Mouse (Mus musculus): ENCODE results near the gene Zdhhc4.

The Zdhhc4 gene

GRCm38 (mm10) chr5:143333872-143334271 is 4.8 kb upstream of the Zdhhc4 start:
- peak; percentile 79 for DNase-seq (ENCODE audit: low read depth, low spot score)

- no peak for DNase-seq (ENCODE audit: low read depth, low spot score)
These were observed 11.8 kb downstream of the Zdhhc4 start for GRCm38 (mm10) chr5:143317288-143317610.

GRCm38 (mm10) chr5:143316605-143317287 is 12.3 kb downstream of the Zdhhc4 start:
- DNase-seq (ENCODE audit: low read depth, low spot score) = no peak

GRCm38 (mm10) chr5:143315514-143315888 is 13.6 kb downstream of the Zdhhc4 start:
- DNase-seq (ENCODE audit: low read depth, low spot score) = no peak

GRCm38 (mm10) chr5:143314730-143315513 is 14.1 kb downstream of the Zdhhc4 start, which contains the start of gene E130309D02Rik:
Gene E130309D02Rik (minus strand): TSS chr5:143315360.
- peak; percentile 91 for DNase-seq (ENCODE audit: low read depth, low spot score)

GRCm38 (mm10) chr5:143314183-143314729 is 14.8 kb downstream of the Zdhhc4 start:
- no peak for DNase-seq (ENCODE audit: low read depth, low spot score)

- DNase-seq (ENCODE audit: low read depth, low spot score) = peak; percentile 84
These were observed 17.2 kb downstream of the Zdhhc4 start for GRCm38 (mm10) chr5:143311886-143312285.

- DNase-seq (ENCODE audit: low read depth, low spot score) = no peak
These were observed 19.1 kb downstream of the Zdhhc4 start for GRCm38 (mm10) chr5:143309916-143310315.

- DNase-seq (ENCODE audit: low read depth, low spot score) = no peak
These were observed 20.2 kb downstream of the Zdhhc4 start for GRCm38 (mm10) chr5:143308825-143309224.

- no peak for DNase-seq (ENCODE audit: low read depth, low spot score)
These were observed 24.8 kb downstream of the Zdhhc4 start for GRCm38 (mm10) chr5:143304251-143304650.

- DNase-seq (ENCODE audit: low read depth, low spot score) = no peak
These were observed 27.8 kb downstream of the Zdhhc4 start for GRCm38 (mm10) chr5:143301296-143301695.

GRCm38 (mm10) chr5:143299686-143300085 is 29.4 kb downstream of the Zdhhc4 start:
- peak; percentile 32 for DNase-seq (ENCODE audit: low read depth, low spot score)

GRCm38 (mm10) chr5:143298391-143298790 is 30.7 kb downstream of the Zdhhc4 start:
- DNase-seq (ENCODE audit: low read depth, low spot score) = peak; percentile 25

- DNase-seq (ENCODE audit: low read depth, low spot score) = no peak
These were observed 31.1 kb downstream of the Zdhhc4 start for GRCm38 (mm10) chr5:143297986-143298385.

GRCm38 (mm10) chr5:143295330-143295729 is 33.7 kb downstream of the Zdhhc4 start:
- no peak for DNase-seq (ENCODE audit: low read depth, low spot score)

- DNase-seq (ENCODE audit: low read depth, low spot score) = no peak
These were observed 34.2 kb downstream of the Zdhhc4 start for GRCm38 (mm10) chr5:143294862-143295261.

GRCm38 (mm10) chr5:143293404-143293803 is 35.7 kb downstream of the Zdhhc4 start, which contains the start of gene Zfp853:
Gene Zfp853 (minus strand): TSS chr5:143293623.
- DNase-seq (ENCODE audit: low read depth, low spot score) = no peak

- no peak for DNase-seq (ENCODE audit: low read depth, low spot score)
These were observed 36.2 kb downstream of the Zdhhc4 start for GRCm38 (mm10) chr5:143292879-143293278.

GRCm38 (mm10) chr5:143289299-143289698 is 39.8 kb downstream of the Zdhhc4 start:
- DNase-seq (ENCODE audit: low read depth, low spot score) = no peak

GRCm38 (mm10) chr5:143288378-143288911 is 40.6 kb downstream of the Zdhhc4 start:
- DNase-seq (ENCODE audit: low read depth, low spot score) = no peak

GRCm38 (mm10) chr5:143287774-143288328 is 41.2 kb downstream of the Zdhhc4 start:
- peak; percentile 59 for DNase-seq (ENCODE audit: low read depth, low spot score)

- no peak for DNase-seq (ENCODE audit: low read depth, low spot score)
These were observed 44.3 kb downstream of the Zdhhc4 start for GRCm38 (mm10) chr5:143284762-143285161.

Measured in CD4-positive helper T cell, adult 2 months (primary cell).